Mouse (Mus musculus): ENCODE data around the gene Rpa1. TPM values are rescaled to one million over a fixed set of nuclear protein-coding genes. Genes with fewer than 3 reads are reported as not detected.

The Rpa1 gene
- polyA plus RNA-seq, 1 experiment from 2014 or later: 100 TPM

- Histone ChIP-seq H3K4me3 (replicated peaks) (no peak overlapping the region), H3K4me1 (replicated peaks) (peaks cover 22% of the 10 kb centered on the region; the same call in 1 of the 2 replicates), H3K4me2 (replicated peaks) (no peak overlapping the region), H3K27ac (no peak overlapping the region), H3K9me3 (no peaks in the 10 kb centered on the region), H3K27me3 (replicated peaks) (no peaks in the 10 kb centered on the region), H3K9ac (no peak overlapping the region), H3K36me3 (peaks cover 4% of the 10 kb centered on the region)
- WGBS: 89% methylated on average over 5 of the region's 5 CpGs
- no peak for ATAC-seq
Measured at GRCm38 (mm10) chr11:75344716-75345115, 3.4 kb downstream of the Rpa1 start.

DNA sequence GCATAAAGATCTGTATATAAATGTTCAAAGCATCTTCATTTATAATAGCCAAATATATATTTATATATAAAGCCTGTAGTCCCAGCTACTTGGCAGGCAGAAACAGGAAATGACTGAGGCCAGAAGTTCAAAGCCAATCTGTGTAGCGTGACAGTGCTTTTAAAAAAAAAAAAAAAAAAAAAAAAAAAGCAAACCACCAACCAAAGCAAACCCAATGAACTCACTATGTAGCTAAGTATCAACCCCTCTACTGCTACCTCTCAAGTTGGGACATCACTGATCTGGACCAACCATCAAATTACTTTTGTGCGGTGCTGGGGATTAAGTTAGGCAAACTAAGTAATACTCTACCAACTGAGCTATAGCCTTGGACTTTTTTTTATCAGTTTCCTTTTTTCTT, 4.0 kb downstream of the Rpa1 start:
- H3K4me1 ChIP-seq (replicated peaks): peaks cover 22% of the 10 kb centered on the region; the same call in 1 of the 2 replicates
- no peak for ATAC-seq
- H3K9me3 ChIP-seq: no peaks in the 10 kb centered on the region
- no peak overlapping the region for H3K4me3 ChIP-seq (replicated peaks)
- H3K4me2 ChIP-seq (replicated peaks): no peak overlapping the region
- H3K36me3 ChIP-seq: peaks cover 4% of the 10 kb centered on the region
- WGBS: 50% methylated on average over 2 of the region's 2 CpGs
- no peak overlapping the region for H3K27ac ChIP-seq
- H3K9ac ChIP-seq: no peak overlapping the region
- no peaks in the 10 kb centered on the region for H3K27me3 ChIP-seq (replicated peaks)

DNA sequence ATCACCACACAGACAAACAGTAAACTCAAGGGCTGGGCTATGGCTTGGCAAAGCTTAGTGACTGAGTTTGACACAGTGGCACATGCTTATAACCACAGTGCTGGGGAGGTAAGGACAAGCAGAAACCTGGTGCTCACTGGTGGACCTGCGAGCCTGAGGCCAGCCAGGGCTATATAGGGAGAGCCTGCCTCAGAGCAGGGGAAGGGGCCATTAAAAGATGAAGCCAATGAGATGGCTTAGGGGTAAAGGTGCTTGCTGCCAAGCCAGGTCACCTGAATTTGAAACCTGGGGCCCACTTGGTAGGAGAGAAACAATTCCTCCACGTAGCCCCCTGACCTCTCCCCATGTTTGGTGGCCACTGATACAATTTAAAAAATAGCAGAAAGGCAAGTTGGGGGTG, 5.0 kb downstream of the Rpa1 start:
- peaks cover 19% of the 10 kb centered on the region; the same call in 1 of the 2 replicates for H3K4me1 ChIP-seq (replicated peaks)
- 88% methylated on average over 2 of the region's 2 CpGs for WGBS
- H3K27me3 ChIP-seq (replicated peaks): no peaks in the 10 kb centered on the region
- H3K4me3 ChIP-seq (replicated peaks): no peak overlapping the region
- H3K36me3 ChIP-seq: peaks cover 4% of the 10 kb centered on the region
- no peak for ATAC-seq
- no peaks in the 10 kb centered on the region for H3K9me3 ChIP-seq
- no peak overlapping the region for H3K27ac ChIP-seq
- no peak overlapping the region for H3K4me2 ChIP-seq (replicated peaks)
- H3K9ac ChIP-seq: no peak overlapping the region

DNA sequence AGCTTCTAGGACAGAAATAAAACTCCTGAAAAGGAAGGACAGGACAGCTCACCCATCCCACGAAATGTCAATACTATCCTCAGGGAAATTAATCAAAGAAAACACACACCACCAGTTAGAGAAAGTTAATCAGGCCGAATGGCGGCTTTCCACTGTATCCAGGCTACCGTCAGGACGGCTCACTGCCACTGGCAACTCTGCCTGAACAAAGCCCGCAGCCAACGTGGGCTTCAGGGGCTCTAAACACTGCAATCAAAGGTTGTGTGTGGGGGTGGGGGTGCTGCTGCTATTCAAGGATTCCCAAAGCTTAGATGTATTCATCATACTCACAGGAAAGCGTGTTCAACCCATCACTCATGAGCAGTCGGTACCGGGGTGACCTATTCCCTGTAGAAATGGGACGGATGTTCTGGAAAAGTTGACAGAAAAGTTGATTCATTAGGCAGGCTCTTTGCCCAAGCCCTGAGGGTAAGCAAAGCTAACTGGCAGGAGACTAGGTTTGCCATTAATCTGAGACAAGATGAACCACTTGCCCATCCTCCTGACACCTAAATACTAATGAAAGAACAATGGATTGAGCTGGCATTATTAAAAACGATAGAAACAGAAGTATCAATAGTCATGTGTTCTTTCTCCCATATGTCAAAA, 7.3 kb downstream of the Rpa1 start:
- no peaks in the 10 kb centered on the region for H3K27me3 ChIP-seq (replicated peaks)
- H3K36me3 ChIP-seq: peaks cover 7% of the 10 kb centered on the region
- no peak overlapping the region for H3K9ac ChIP-seq
- no peak overlapping the region for H3K4me2 ChIP-seq (replicated peaks)
- no peak overlapping the region for H3K4me3 ChIP-seq (replicated peaks)
- 86% methylated on average over 12 of the region's 12 CpGs for WGBS
- H3K4me1 ChIP-seq (replicated peaks): 0 out of 2 replicates have a peak, but pooled peaks cover 9% of the 10 kb centered on the region
- ATAC-seq: no peak
- H3K27ac ChIP-seq: no peak overlapping the region
- H3K9me3 ChIP-seq: no peaks in the 10 kb centered on the region

DNA sequence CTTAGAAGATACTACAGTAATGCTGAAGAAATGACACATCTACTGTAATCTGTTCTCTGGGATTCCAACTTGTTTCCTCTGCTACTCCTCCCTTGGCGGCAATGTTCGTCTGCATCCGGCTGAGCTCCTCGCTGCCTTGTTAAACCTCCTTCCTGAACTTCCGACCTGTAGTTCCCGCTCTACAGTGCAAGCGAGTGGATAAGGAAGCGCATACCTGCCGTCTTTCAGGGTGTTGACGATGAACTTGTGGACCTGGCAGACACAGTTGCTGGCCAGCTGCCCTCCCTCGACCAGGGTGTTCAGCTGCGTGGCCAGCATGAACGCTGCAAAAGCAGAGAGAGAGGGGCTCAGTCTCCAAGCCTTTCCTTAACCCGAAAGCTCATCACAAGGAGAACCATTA, 8.0 kb downstream of the Rpa1 start:
- H3K4me2 ChIP-seq (replicated peaks): no peak overlapping the region
- no peak for ATAC-seq
- 88% methylated on average over 14 of the region's 14 CpGs for WGBS
- H3K4me1 ChIP-seq (replicated peaks): 0 out of 2 replicates have a peak, but pooled peaks cover 9% of the 10 kb centered on the region
- H3K27me3 ChIP-seq (replicated peaks): no peaks in the 10 kb centered on the region
- no peak overlapping the region for H3K4me3 ChIP-seq (replicated peaks)
- H3K27ac ChIP-seq: no peak overlapping the region
- H3K9ac ChIP-seq: no peak overlapping the region
- no peaks in the 10 kb centered on the region for H3K9me3 ChIP-seq
- H3K36me3 ChIP-seq: peaks cover 9% of the 10 kb centered on the region

- no peaks in the 10 kb centered on the region for H3K4me1 ChIP-seq (replicated peaks)
- 90% methylated on average over 7 of the region's 7 CpGs for WGBS
- H3K9ac ChIP-seq: no peak overlapping the region
- H3K27me3 ChIP-seq (replicated peaks): no peaks in the 10 kb centered on the region
- no peak overlapping the region for H3K4me2 ChIP-seq (replicated peaks)
- no peaks in the 10 kb centered on the region for H3K9me3 ChIP-seq
- no peak for ATAC-seq
- no peak overlapping the region for H3K4me3 ChIP-seq (replicated peaks)
- H3K27ac ChIP-seq: no peak overlapping the region
- H3K36me3 ChIP-seq: peaks cover 15% of the 10 kb centered on the region
Measured at GRCm38 (mm10) chr11:75337246-75337645, 10.9 kb downstream of the Rpa1 start.

GRCm38 (mm10) chr11:75336676-75337075, 11.4 kb downstream of the Rpa1 start:
- Histone ChIP-seq H3K36me3 (peaks cover 15% of the 10 kb centered on the region), H3K4me3 (replicated peaks) (no peak overlapping the region), H3K27ac (no peak overlapping the region), H3K9ac (no peak overlapping the region), H3K27me3 (replicated peaks) (no peaks in the 10 kb centered on the region), H3K4me1 (replicated peaks) (no peaks in the 10 kb centered on the region), H3K9me3 (no peaks in the 10 kb centered on the region), H3K4me2 (replicated peaks) (no peak overlapping the region)
- 81% methylated on average over 8 of the region's 8 CpGs for WGBS
- ATAC-seq: no peak

DNA sequence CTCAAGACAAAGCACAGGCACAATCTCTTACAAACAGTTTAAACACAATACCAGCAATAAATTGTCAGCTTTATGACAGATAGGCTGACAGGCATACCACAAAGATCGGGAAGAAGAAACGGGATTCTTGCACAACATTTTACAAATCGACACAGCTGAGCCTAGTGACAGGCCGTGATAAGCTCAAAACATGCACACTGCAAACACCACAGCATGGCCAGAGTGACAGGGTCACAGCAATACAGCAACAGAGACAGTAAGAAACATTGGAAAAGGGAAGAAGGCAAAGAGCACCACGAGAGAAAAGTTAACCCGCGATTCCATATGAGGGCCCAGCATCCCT, 22.2 kb downstream of the Rpa1 start:
- Histone ChIP-seq H3K9ac (no peak overlapping the region), H3K4me1 (replicated peaks) (peaks cover 15% of the 10 kb centered on the region), H3K27me3 (replicated peaks) (no peaks in the 10 kb centered on the region), H3K4me2 (replicated peaks) (no peak overlapping the region), H3K36me3 (peaks cover 5% of the 10 kb centered on the region; the same call in 1 of the 2 replicates), H3K4me3 (replicated peaks) (no peak overlapping the region), H3K27ac (no peak overlapping the region), H3K9me3 (no peaks in the 10 kb centered on the region)
- 22% methylated on average over 7 of the region's 7 CpGs for WGBS
- no peak for ATAC-seq

- no peak overlapping the region for H3K9ac ChIP-seq
- H3K27me3 ChIP-seq (replicated peaks): no peaks in the 10 kb centered on the region
- H3K36me3 ChIP-seq: peaks cover 5% of the 10 kb centered on the region; the same call in 1 of the 2 replicates
- no peak overlapping the region for H3K4me3 ChIP-seq (replicated peaks)
- H3K27ac ChIP-seq: no peak overlapping the region
- H3K4me2 ChIP-seq (replicated peaks): no peak overlapping the region
- no peak for ATAC-seq
- 33% methylated on average over 16 of the region's 16 CpGs for whole genome bisulfite sequencing
- H3K4me1 ChIP-seq (replicated peaks): peaks cover 15% of the 10 kb centered on the region
- no peaks in the 10 kb centered on the region for H3K9me3 ChIP-seq
Measured at GRCm38 (mm10) chr11:75325116-75325968, 22.8 kb downstream of the Rpa1 start.

- Histone ChIP-seq H3K9me3 (no peaks in the 10 kb centered on the region), H3K4me2 (replicated peaks) (no peak overlapping the region), H3K36me3 (peaks cover 5% of the 10 kb centered on the region; the same call in 1 of the 2 replicates), H3K27ac (no peak overlapping the region), H3K9ac (no peak overlapping the region), H3K27me3 (replicated peaks) (no peaks in the 10 kb centered on the region), H3K4me1 (replicated peaks) (peaks cover 22% of the 10 kb centered on the region), H3K4me3 (replicated peaks) (no peak overlapping the region)
- 92% methylated on average over 2 of the region's 2 CpGs for WGBS
- no peak for ATAC-seq
Measured at GRCm38 (mm10) chr11:75324433-75324832, 23.7 kb downstream of the Rpa1 start.

DNA sequence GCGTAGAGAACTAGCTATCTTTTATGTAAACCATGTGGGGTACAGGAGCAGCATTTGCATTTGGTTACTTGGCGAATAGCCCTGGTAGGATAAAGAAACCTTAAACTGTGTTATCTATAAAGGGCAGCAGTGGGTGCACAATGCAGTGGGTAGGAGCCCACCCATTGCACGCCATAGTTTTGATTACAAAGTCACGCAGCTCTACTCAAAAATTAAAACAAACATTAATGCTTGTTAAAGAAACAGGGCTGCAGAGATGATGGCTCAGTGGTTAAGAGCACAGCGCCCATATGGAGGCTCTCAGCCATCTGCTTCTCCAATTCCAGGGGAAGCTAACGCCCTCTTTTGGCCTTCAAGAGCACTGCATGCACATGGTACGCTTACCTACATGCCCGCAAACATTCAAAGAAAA, 24.8 kb downstream of the Rpa1 start:
- no peaks in the 10 kb centered on the region for H3K27me3 ChIP-seq (replicated peaks)
- H3K27ac ChIP-seq: no peak overlapping the region
- no peak for ATAC-seq
- no peak overlapping the region for H3K9ac ChIP-seq
- WGBS: 66% methylated on average over 8 of the region's 8 CpGs
- peaks cover 4% of the 10 kb centered on the region; the same call in 1 of the 2 replicates for H3K36me3 ChIP-seq
- H3K4me1 ChIP-seq (replicated peaks): peaks cover 22% of the 10 kb centered on the region
- no peak overlapping the region for H3K4me2 ChIP-seq (replicated peaks)
- no peaks in the 10 kb centered on the region for H3K9me3 ChIP-seq
- no peak overlapping the region for H3K4me3 ChIP-seq (replicated peaks)

- ATAC-seq: no peak
- Histone ChIP-seq H3K4me3 (replicated peaks) (no peak overlapping the region), H3K9me3 (no peaks in the 10 kb centered on the region), H3K27me3 (replicated peaks) (no peaks in the 10 kb centered on the region), H3K9ac (no peak overlapping the region), H3K27ac (no peak overlapping the region), H3K4me1 (replicated peaks) (0 out of 2 replicates have a peak, but pooled peaks cover 10% of the 10 kb centered on the region), H3K36me3 (peaks cover 17% of the 10 kb centered on the region), H3K4me2 (replicated peaks) (peak overlapping the region; percentile 2; the same call in 1 of the 2 replicates)
- 46% methylated on average over 5 of the region's 5 CpGs for WGBS
Measured at GRCm38 (mm10) chr11:75319246-75319645, 28.9 kb downstream of the Rpa1 start.
